Mouse (Mus musculus) hindbrain, embryonic 11.5 days (tissue): ENCODE measurements at regions not wholly inside any gene's neighbourhood (a gene's known extent, or its start where the extent isn't known, plus 50 kb on each side); places are given as distances from the start of the nearest gene placed in this dataset.

Experiments
- ATAC-seq: fragments of 200-750 bp; cut with Nextera tagmentation; 2 replicates; pipeline ENCODE4 v1.8.0; 2017; ENCODE audit warnings: mild to moderate bottlenecking, moderate TSS enrichment, moderate library complexity; ENCODE audit not compliant: low FRiP score
- DNase-seq: peaks from one replicate; pipeline ENCODE4 v3.0.0-alpha.2; 2015; ENCODE audit warnings: low spot score
- H3K27ac ChIP-seq: fragments of 300-500 bp; sonication (generic); 2 replicates; pipeline ENCODE4 v1.5.1; 2014; ENCODE audit warnings: mild to moderate bottlenecking, low read depth, low read length
- H3K27me3 ChIP-seq: fragments of 300-500 bp; sonication (generic); 2 replicates; pipeline ENCODE4 v1.6.1; 2014; ENCODE audit warnings: mild to moderate bottlenecking, low read length, moderate library complexity, mixed read lengths; ENCODE audit not compliant: control insufficient read depth, insufficient read depth
- H3K36me3 ChIP-seq: fragments of 300-500 bp; sonication (generic); 2 replicates; pipeline ENCODE4 v1.6.1; 2014; ENCODE audit warnings: mild to moderate bottlenecking, low read length, moderate library complexity, mixed read lengths; ENCODE audit not compliant: control insufficient read depth, insufficient read depth
- H3K4me1 ChIP-seq: fragments of 300-500 bp; sonication (generic); replicated peaks from 2 replicates; pipeline ENCODE4 v1.6.1; 2014; ENCODE audit warnings: low read length, mixed read lengths; ENCODE audit not compliant: control insufficient read depth, insufficient read depth
- H3K4me2 ChIP-seq: fragments of 300-500 bp; sonication (generic); replicated peaks from 2 replicates; pipeline ENCODE4 v1.6.1; 2014; ENCODE audit warnings: mild to moderate bottlenecking, low read depth, low read length
- H3K4me3 ChIP-seq: fragments of 300-500 bp; sonication (generic); 2 replicates; pipeline ENCODE4 v1.5.1; 2014; ENCODE audit warnings: low read depth, low read length
- H3K9ac ChIP-seq: fragments of 300-500 bp; sonication (generic); 2 replicates; pipeline ENCODE4 v1.6.1; 2014; ENCODE audit warnings: low read depth, low read length
- H3K9me3 ChIP-seq: fragments of 300-500 bp; sonication (generic); 2 replicates; pipeline ENCODE4 v1.6.1; 2016; ENCODE audit warnings: low read length; ENCODE audit not compliant: control insufficient read depth
- WGBS: fragments of 180-500 bp; shearing (Covaris S2); extraction: QIAGEN DNeasy Blood & Tissue Kit; methylation state at CpG from one replicate; pipeline ENCODE4 v1.1.7; 2014; 5-methylcytosine and 5-hydroxymethylcytosine counted together

DNA sequence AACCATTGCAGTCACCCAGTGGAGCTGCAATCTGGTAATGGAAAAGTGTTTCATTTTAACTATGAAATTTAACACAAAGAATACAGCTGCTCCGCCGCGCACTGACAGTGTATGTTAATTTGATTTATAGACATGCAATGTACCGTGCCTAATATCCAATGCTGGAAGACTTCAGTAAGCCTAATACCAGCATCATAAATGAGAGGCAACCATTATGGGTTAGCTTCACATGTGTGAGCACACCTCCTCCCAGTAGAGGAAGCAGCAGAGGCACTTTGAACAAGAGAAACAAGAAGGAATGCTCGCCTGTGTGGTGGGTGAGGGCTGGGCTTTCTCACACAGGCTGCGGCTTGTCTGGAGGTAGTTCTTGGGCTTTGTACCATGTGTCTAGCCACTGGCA, 519.7 kb downstream of the Slc4a3 start:
- H3K36me3 ChIP-seq, result no peaks in the 10 kb centered on the region
- H3K9me3 ChIP-seq, result no peaks in the 10 kb centered on the region
- no peaks in the 10 kb centered on the region for H3K27me3 ChIP-seq
- DNase-seq (no peak), ATAC-seq (0 out of 2 replicates have a peak, but pooled peaks have one; percentile 33)
- 62% methylated on average over 6 of the region's 6 CpGs for WGBS
- no peak overlapping the region for H3K9ac ChIP-seq
- no peak overlapping the region for H3K4me2 ChIP-seq
- no peak overlapping the region for H3K27ac ChIP-seq
- H3K4me3 ChIP-seq, result no peak overlapping the region
- no peaks in the 10 kb centered on the region for H3K4me1 ChIP-seq

DNA sequence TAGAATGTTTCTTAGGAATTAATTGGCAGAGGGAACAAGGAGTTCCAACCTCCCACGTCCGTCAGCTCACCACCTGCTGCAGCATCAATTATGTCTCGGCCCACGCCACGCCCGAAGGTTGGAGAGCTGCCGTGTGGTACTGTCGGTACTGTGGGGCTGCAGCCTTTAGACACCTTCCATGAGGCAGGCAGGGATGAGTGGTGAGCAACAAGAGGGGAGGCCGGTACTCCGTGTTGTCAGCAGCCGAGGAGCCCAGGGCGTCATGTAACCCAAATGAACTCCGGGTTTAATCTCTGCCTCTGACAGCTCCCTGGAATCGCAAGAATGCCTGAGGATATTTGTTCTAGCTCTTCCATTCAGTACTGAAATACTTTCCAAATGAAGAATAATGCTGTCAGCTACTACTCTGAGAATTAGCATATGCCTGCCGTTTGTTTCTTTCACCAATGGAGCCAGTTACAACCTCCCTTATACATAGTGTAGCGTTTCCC, 524.8 kb downstream of the Slc4a3 start:
- Histone ChIP-seq H3K4me3 (no peak overlapping the region), H3K27me3 (no peaks in the 10 kb centered on the region), H3K4me2 (no peak overlapping the region), H3K27ac (no peak overlapping the region), H3K4me1 (no peaks in the 10 kb centered on the region; the same call in 1 of the 2 replicates), H3K9ac (no peak overlapping the region), H3K36me3 (no peaks in the 10 kb centered on the region), H3K9me3 (no peaks in the 10 kb centered on the region)
- ATAC-seq (no peak), DNase-seq (no peak)
- WGBS, result 73% methylated on average over 16 of the region's 16 CpGs

GRCm38 (mm10) chr1:76075213-76075612, 529.1 kb downstream of the Slc4a3 start:
- no peaks in the 10 kb centered on the region; the same call in 1 of the 2 replicates for H3K4me1 ChIP-seq
- H3K9me3 ChIP-seq, result no peaks in the 10 kb centered on the region
- H3K4me2 ChIP-seq, result no peak overlapping the region
- DNase-seq (no peak), ATAC-seq (no peak)
- no peak overlapping the region for H3K27ac ChIP-seq
- no peaks in the 10 kb centered on the region for H3K27me3 ChIP-seq
- no peak overlapping the region for H3K9ac ChIP-seq
- no peak overlapping the region for H3K4me3 ChIP-seq
- WGBS, result 74% methylated on average over 3 of the region's 3 CpGs
- H3K36me3 ChIP-seq, result no peaks in the 10 kb centered on the region

DNA sequence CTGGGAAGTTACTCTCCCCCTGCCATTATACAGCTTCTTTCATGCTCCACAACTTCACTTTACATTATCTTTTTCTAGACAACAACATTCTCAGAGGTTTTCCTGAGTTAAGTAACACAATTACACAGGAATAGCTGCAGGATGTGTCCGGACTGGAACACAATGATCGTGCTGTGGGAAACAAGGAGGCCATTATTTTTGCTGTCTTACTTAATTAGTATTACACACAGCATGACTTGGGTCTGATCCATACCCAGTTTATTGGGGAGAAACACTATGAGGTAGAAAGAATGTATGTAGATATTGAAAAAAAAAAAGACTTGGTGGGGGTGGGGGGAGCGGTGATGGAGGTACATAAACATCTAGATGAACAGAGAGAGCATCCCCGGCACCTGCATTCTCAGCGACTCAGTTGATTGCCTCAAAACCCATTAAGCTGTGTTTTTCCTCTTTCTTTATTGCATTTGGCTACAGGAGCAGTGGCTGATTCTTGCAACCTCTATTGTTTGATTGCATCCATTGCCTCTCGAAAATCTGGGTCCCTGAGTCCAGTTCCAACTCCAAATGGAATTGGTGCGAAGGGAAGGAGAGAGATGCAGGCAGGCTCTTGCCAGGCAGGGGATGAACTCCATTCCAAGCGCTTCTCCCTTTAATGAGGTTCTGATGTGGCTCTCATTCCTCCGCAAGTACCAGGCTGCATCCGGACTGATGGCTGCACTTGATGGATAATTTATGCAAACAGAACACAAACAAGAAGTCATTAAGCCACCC, 529.8 kb downstream of the Slc4a3 start:
- ATAC-seq (no peak), DNase-seq (no peak)
- 59% methylated on average over 10 of the region's 10 CpGs for whole genome bisulfite sequencing
- Histone ChIP-seq H3K27me3 (no peaks in the 10 kb centered on the region), H3K36me3 (no peaks in the 10 kb centered on the region), H3K27ac (no peak overlapping the region), H3K4me3 (no peak overlapping the region), H3K9me3 (no peaks in the 10 kb centered on the region), H3K4me2 (no peak overlapping the region), H3K4me1 (no peaks in the 10 kb centered on the region; the same call in 1 of the 2 replicates), H3K9ac (0 out of 2 replicates have a peak overlapping the region, but pooled peaks have one; percentile 2)

DNA sequence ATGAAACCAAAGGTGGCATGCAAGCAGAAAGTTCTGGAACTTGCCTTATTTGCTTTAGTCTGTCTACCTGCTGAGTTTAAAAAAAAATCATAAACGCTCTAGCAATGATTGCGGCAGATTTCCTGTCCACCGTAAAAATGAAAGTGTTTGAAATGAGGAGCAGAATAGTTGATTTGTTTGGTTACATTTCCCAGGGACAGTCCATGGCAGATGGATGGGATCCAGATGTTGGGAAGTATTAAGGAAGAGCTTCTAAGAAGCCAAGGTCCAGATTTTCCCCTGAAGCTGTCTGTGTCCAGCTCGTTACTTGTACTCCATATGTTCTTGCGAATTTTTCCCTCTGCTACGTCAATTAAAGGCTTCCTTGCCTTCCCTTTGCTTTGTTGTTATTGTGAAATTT, 534.2 kb downstream of the Slc4a3 start:
- H3K27ac ChIP-seq, result no peak overlapping the region
- WGBS, result 68% methylated on average over 6 of the region's 6 CpGs
- ATAC-seq, result no peak

GRCm38 (mm10) chr1:76081700-76082099, 535.6 kb downstream of the Slc4a3 start:
- 50% methylated on average over 4 of the region's 4 CpGs for WGBS
- Histone ChIP-seq H3K27ac (no peak overlapping the region), H3K9me3 (no peaks in the 10 kb centered on the region), H3K4me2 (no peak overlapping the region), H3K4me3 (no peak overlapping the region), H3K9ac (no peak overlapping the region), H3K36me3 (no peaks in the 10 kb centered on the region), H3K27me3 (no peaks in the 10 kb centered on the region), H3K4me1 (no peaks in the 10 kb centered on the region)
- no peak for DNase-seq
- no peak for ATAC-seq

More for the DNA sequence above, 534.2 kb downstream of the Slc4a3 start:
- no peak for DNase-seq
- Histone ChIP-seq H3K4me3 (no peak overlapping the region), H3K36me3 (no peaks in the 10 kb centered on the region), H3K9me3 (no peaks in the 10 kb centered on the region), H3K9ac (no peak overlapping the region), H3K27me3 (no peaks in the 10 kb centered on the region), H3K4me1 (no peaks in the 10 kb centered on the region; the same call in 1 of the 2 replicates), H3K4me2 (no peak overlapping the region)

- DNase-seq, result no peak
- no peak overlapping the region for H3K4me3 ChIP-seq
- H3K9me3 ChIP-seq, result no peaks in the 10 kb centered on the region
- H3K27ac ChIP-seq, result no peak overlapping the region
- no peaks in the 10 kb centered on the region for H3K36me3 ChIP-seq
- H3K27me3 ChIP-seq, result no peaks in the 10 kb centered on the region
- no peaks in the 10 kb centered on the region for H3K4me1 ChIP-seq
- H3K9ac ChIP-seq, result no peak overlapping the region
- ATAC-seq, result no peak
- WGBS, result 93% methylated on average over 3 of the region's 3 CpGs
- no peak overlapping the region for H3K4me2 ChIP-seq
Observed at GRCm38 (mm10) chr1:76083273-76084036, 537.4 kb downstream of the Slc4a3 start.

DNA sequence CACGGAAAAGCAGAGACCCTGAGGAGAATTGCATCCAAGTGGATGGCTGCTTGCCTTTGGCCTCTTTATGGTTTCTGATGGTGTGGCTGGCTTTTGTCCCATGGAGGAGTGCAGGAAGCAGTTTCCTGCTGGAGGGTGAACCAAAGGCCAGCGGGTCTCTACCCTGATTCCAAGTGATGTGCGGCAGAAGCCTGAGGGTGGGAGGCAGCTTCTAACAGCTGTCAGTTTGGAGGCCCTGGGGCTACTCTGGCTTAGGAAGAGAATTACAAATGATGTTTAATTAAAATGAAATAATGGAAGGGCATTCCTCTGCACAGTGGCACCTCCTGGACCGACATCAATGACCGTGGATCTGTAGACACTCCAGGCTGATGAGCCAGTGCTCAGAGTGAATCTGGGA, 545.0 kb downstream of the Slc4a3 start:
- Histone ChIP-seq H3K27me3 (no peaks in the 10 kb centered on the region), H3K27ac (no peak overlapping the region), H3K4me2 (no peak overlapping the region), H3K9me3 (no peaks in the 10 kb centered on the region), H3K9ac (no peak overlapping the region), H3K36me3 (no peaks in the 10 kb centered on the region), H3K4me1 (no peaks in the 10 kb centered on the region), H3K4me3 (no peak overlapping the region)
- WGBS, result 61% methylated on average over 5 of the region's 5 CpGs
- peak; percentile 36 for DNase-seq
- no peak for ATAC-seq
